ENCODE assay signal across 8 mouse cellular contexts in the genomic region with DNA sequence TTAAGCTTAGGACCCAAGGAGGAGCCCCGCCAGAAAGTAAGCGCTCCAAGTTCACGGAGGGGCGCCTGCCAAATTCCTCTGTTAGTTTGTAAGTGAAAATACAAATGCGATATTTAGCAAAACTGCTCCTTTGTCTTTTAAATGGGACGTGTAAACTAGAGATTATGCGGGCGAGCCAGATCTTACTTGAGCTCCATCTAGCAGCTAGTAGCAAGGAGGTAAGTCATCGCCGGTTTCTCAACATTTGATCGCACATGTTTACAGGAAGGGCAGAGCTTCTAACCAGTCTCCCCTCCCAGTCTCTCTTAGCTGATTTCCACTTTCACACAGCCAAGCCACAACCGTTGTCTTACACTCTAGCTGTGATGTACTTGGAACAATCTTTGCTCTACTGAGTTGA. TPM values are rescaled to one million over a fixed set of nuclear protein-coding genes. Genes with fewer than 3 reads are reported as not detected.
DNase-seq lines count a peak whose midpoint lies in the region; ATAC-seq and TF ChIP-seq lines count a peak whose summit lies in the region.

No protein-coding gene starts in this region.

- H3K27ac ChIP-seq in intestine, embryonic 14.5 days (ENCODE audit: low read depth), result no peak overlapping the region
- H3K27ac ChIP-seq in intestine, postnatal 0 days (ENCODE audit: low read depth, low read length), result no peak overlapping the region
- H3K27ac ChIP-seq in embryonic facial prominence, embryonic 10.5 days (replicated peaks), result peak overlapping the region; percentile 69
- H3K27ac ChIP-seq in midbrain, embryonic 13.5 days, result no peak overlapping the region

- H3K9ac ChIP-seq in intestine, embryonic 14.5 days (ENCODE audit: low read length), result no peak overlapping the region
- H3K9ac ChIP-seq in intestine, postnatal 0 days (ENCODE audit: low read depth, low read length), result no peak overlapping the region
- no peak overlapping the region for H3K9ac ChIP-seq in midbrain, embryonic 13.5 days (replicated peaks)

- H3K4me3 ChIP-seq in intestine, embryonic 14.5 days (ENCODE audit: low read depth, low read length), result no peak overlapping the region
- H3K4me3 ChIP-seq in intestine, postnatal 0 days (ENCODE audit: low read depth, low read length), result no peak overlapping the region
- peak overlapping the region; percentile 39 for H3K4me3 ChIP-seq in embryonic facial prominence, embryonic 10.5 days
- 0 out of 2 replicates have a peak overlapping the region, but pooled peaks have one; percentile 9 for H3K4me3 ChIP-seq in midbrain, embryonic 13.5 days (replicated peaks)

- H3K36me3 ChIP-seq in intestine, embryonic 14.5 days (ENCODE audit: control insufficient read depth, insufficient read depth, low read length), result no peaks in the 10 kb centered on the region
- no peaks in the 10 kb centered on the region for H3K36me3 ChIP-seq in intestine, postnatal 0 days (ENCODE audit: control insufficient read depth, insufficient read depth)
- H3K36me3 ChIP-seq in embryonic facial prominence, embryonic 10.5 days (replicated peaks), result no peaks in the 10 kb centered on the region
- H3K36me3 ChIP-seq in midbrain, embryonic 13.5 days, result no peaks in the 10 kb centered on the region

- TF ChIP-seq CTCF in intestine, postnatal 0 days (IDR thresholded peaks at IDR 0.05; ENCODE audit: low read depth), result no peak

- DNase-seq in intestine, embryonic 14.5 days (ENCODE audit: low spot score), result peak; percentile 61
- peak; percentile 23 for DNase-seq in embryonic facial prominence, embryonic 10.5 days (ENCODE audit: low spot score)
- peak; percentile 36 to 48 for DNase-seq in heart, postnatal 10 days
- no peak for DNase-seq in right cerebral cortex, postnatal 36 days (ENCODE audit: low spot score in 2 of 2)
- DNase-seq in T-cell, adult 2 months (ENCODE audit: low spot score), result no peak
- no peak for DNase-seq in left cerebral cortex, postnatal 14 days (ENCODE audit: low spot score in 2 of 2)

- H3K4me2 ChIP-seq in intestine, embryonic 14.5 days (ENCODE audit: low read length), result peak overlapping the region; percentile 18
- H3K4me2 ChIP-seq in intestine, postnatal 0 days (replicated peaks; ENCODE audit: low read depth), result no peak overlapping the region
- H3K4me2 ChIP-seq in midbrain, embryonic 13.5 days (replicated peaks), result peak overlapping the region; percentile 42

- peaks cover 45% of the 10 kb centered on the region for H3K27me3 ChIP-seq in intestine, embryonic 14.5 days (replicated peaks; ENCODE audit: control insufficient read depth, insufficient read depth, low read length)
- peaks cover 24% of the 10 kb centered on the region for H3K27me3 ChIP-seq in intestine, postnatal 0 days (replicated peaks; ENCODE audit: control insufficient read depth, insufficient read depth, low read length)
- H3K27me3 ChIP-seq in embryonic facial prominence, embryonic 10.5 days (replicated peaks; ENCODE audit: low read depth, poor library complexity, severe bottlenecking), result peaks cover 41% of the 10 kb centered on the region
- H3K27me3 ChIP-seq in midbrain, embryonic 13.5 days, result peaks cover 28% of the 10 kb centered on the region

- H3K9me3 ChIP-seq in intestine, embryonic 14.5 days (ENCODE audit: control insufficient read depth, low read length), result no peaks in the 10 kb centered on the region
- no peaks in the 10 kb centered on the region for H3K9me3 ChIP-seq in intestine, postnatal 0 days (ENCODE audit: control insufficient read depth)
- no peaks in the 10 kb centered on the region for H3K9me3 ChIP-seq in embryonic facial prominence, embryonic 10.5 days
- no peaks in the 10 kb centered on the region for H3K9me3 ChIP-seq in midbrain, embryonic 13.5 days

- intact Hi-C loops in heart, postnatal 10 days (cut with DNase I), result loop anchor here (5.0 to 10.0 kb wide), 2 partner anchors 238 to 606 kb away; a partner anchor contains a TSS
- intact Hi-C loops in left cerebral cortex, postnatal 14 days (cut with DNase I), result loop anchor here (5.0 to 10.0 kb wide), 2 partner anchors 243 to 616 kb away; no protein-coding TSS in a partner anchor

- H3K4me1 ChIP-seq in intestine, embryonic 14.5 days (replicated peaks; ENCODE audit: control insufficient read depth, insufficient read depth, low read length), result no peaks in the 10 kb centered on the region
- H3K4me1 ChIP-seq in intestine, postnatal 0 days (replicated peaks; ENCODE audit: control insufficient read depth, insufficient read depth, low read length), result no peaks in the 10 kb centered on the region
- H3K4me1 ChIP-seq in embryonic facial prominence, embryonic 10.5 days, result peaks cover 15% of the 10 kb centered on the region
- peaks cover 14% of the 10 kb centered on the region for H3K4me1 ChIP-seq in midbrain, embryonic 13.5 days (replicated peaks)

- ATAC-seq in intestine, embryonic 14.5 days (replicated peaks; ENCODE audit: low FRiP score, low TSS enrichment, low read depth), result no peak
- ATAC-seq in intestine, postnatal 0 days, result no peak
- no peak for ATAC-seq in midbrain, embryonic 13.5 days

- WGBS in intestine, embryonic 14.5 days, result 7% methylated on average over 12 of the region's 12 CpGs
- WGBS in intestine, postnatal 0 days, result 6% methylated on average over 12 of the region's 12 CpGs
- 6% methylated on average over 12 of the region's 12 CpGs for WGBS in embryonic facial prominence, embryonic 10.5 days
- 9% methylated on average over 12 of the region's 12 CpGs for WGBS in midbrain, embryonic 13.5 days

RNA-seq across cellular contexts. Expression of a gene that starts 25.7 kb away (rescaled TPM):
- 22.3 and 25.0 TPM in 2 replicates for polyA plus RNA-seq in intestine, embryonic 14.5 days (2014; fragmentation: Nextera tagmentation; extraction: Ambion mirVana)
- 55.6 and 62.6 TPM in 2 replicates for polyA plus RNA-seq in intestine, postnatal 0 days (2015; fragmentation: Nextera tagmentation; extraction: Ambion mirVana)
- 23.9 and 24.3 TPM in 2 replicates for polyA plus RNA-seq in embryonic facial prominence, embryonic 10.5 days (2016; fragmentation: Nextera tagmentation; extraction: Ambion mirVana)
- total RNA-seq in heart, postnatal 10 days (2021), result 10 to 100 TPM; 19.5 to 21.8 TPM
- 12.5 and 13.4 TPM in 2 replicates for polyA plus RNA-seq in midbrain, embryonic 13.5 days (2015; fragmentation: Nextera tagmentation; extraction: Ambion mirVana)
- 10 to 100 TPM; 21.1 to 23.7 TPM for total RNA-seq in left cerebral cortex, postnatal 14 days (2021)

RNA-seq across cellular contexts. Expression of a gene that starts 26.1 kb away (rescaled TPM):
- polyA plus RNA-seq in intestine, embryonic 14.5 days (2014; fragmentation: Nextera tagmentation; extraction: Ambion mirVana), result 12.5 and 16.3 TPM in 2 replicates
- 5.0 and 6.2 TPM in 2 replicates for polyA plus RNA-seq in intestine, postnatal 0 days (2015; fragmentation: Nextera tagmentation; extraction: Ambion mirVana)
- 20.9 and 23.4 TPM in 2 replicates for polyA plus RNA-seq in embryonic facial prominence, embryonic 10.5 days (2016; fragmentation: Nextera tagmentation; extraction: Ambion mirVana)
- 1 to 10 TPM; 4.8 to 4.9 TPM for total RNA-seq in heart, postnatal 10 days (2021)
- polyA plus RNA-seq in midbrain, embryonic 13.5 days (2015; fragmentation: Nextera tagmentation; extraction: Ambion mirVana), result 11.3 and 14.5 TPM in 2 replicates
- 10 to 100 TPM; 12.3 to 12.4 TPM for total RNA-seq in left cerebral cortex, postnatal 14 days (2021)

Comparison
In these comparisons a context has a peak if more than half of its experiments do, and no peak if none do; other contexts are left out.
1. DNase-seq: peak in intestine, embryonic 14.5 days (single experiment), embryonic facial prominence, embryonic 10.5 days (single experiment) and heart, postnatal 10 days (2 of 2); none in right cerebral cortex, postnatal 36 days (0 of 2), T-cell, adult 2 months (single experiment) and left cerebral cortex, postnatal 14 days (0 of 2).
2. H3K4me3 ChIP-seq: peak in embryonic facial prominence, embryonic 10.5 days (single experiment) and midbrain, embryonic 13.5 days (single experiment); none in intestine, embryonic 14.5 days (single experiment) and intestine, postnatal 0 days (single experiment).